Mouse (Mus musculus) midbrain, postnatal 0 days (tissue): ENCODE results near the gene Tpk1. TPM values are rescaled to one million over a fixed set of nuclear protein-coding genes. Genes with fewer than 3 reads are reported as not detected.

Experiments used
- ATAC-seq: fragments of 200-750 bp; cut with Nextera tagmentation; 2 replicates; pipeline ENCODE4 v1.8.0; 2017; ENCODE audit warnings: moderate number of reproducible peaks, mild to moderate bottlenecking, moderate TSS enrichment, moderate library complexity; ENCODE audit not compliant: low FRiP score
- DNase-seq: peaks from one replicate; pipeline ENCODE4 v3.0.0-alpha.2; 2015; ENCODE audit warnings: low spot score
- H3K27ac ChIP-seq: fragments of 300-500 bp; sonication (generic); 2 replicates; pipeline ENCODE4 v1.5.1; 2014; ENCODE audit warnings: low read depth, mild to moderate bottlenecking, low read length, mixed read lengths
- H3K27me3 ChIP-seq: fragments of 300-500 bp; sonication (generic); 2 replicates; pipeline ENCODE4 v1.6.1; 2014; ENCODE audit warnings: low read length, control low read depth, mixed read lengths; ENCODE audit not compliant: insufficient read depth
- H3K36me3 ChIP-seq: fragments of 300-500 bp; sonication (generic); 2 replicates; pipeline ENCODE4 v1.6.1; 2014; ENCODE audit warnings: low read length, control low read depth, mixed read lengths; ENCODE audit not compliant: insufficient read depth
- H3K4me1 ChIP-seq: fragments of 300-500 bp; sonication (generic); 2 replicates; pipeline ENCODE4 v1.6.1; 2014; ENCODE audit warnings: mild to moderate bottlenecking, control low read depth, antibody characterized with exemption, low read length, mixed read lengths; ENCODE audit not compliant: insufficient read depth
- H3K4me2 ChIP-seq: fragments of 300-500 bp; sonication (generic); 2 replicates; pipeline ENCODE4 v1.6.1; 2014; ENCODE audit warnings: low read depth, mild to moderate bottlenecking, low read length, mixed read lengths; ENCODE audit not compliant: poor library complexity, severe bottlenecking
- H3K4me3 ChIP-seq: fragments of 300-500 bp; sonication (generic); 2 replicates; pipeline ENCODE4 v1.5.1; 2014; ENCODE audit warnings: low read depth, mild to moderate bottlenecking, low read length, moderate library complexity
- H3K9ac ChIP-seq: fragments of 300-500 bp; sonication (generic); replicated peaks from 2 replicates; pipeline ENCODE4 v1.6.1; 2014; ENCODE audit warnings: mild to moderate bottlenecking, low read length, moderate library complexity, mixed read lengths; ENCODE audit not compliant: poor library complexity, severe bottlenecking
- H3K9me3 ChIP-seq: fragments of 300-500 bp; sonication (generic); 2 replicates; pipeline ENCODE4 v1.6.1; 2016; ENCODE audit warnings: low read length, control low read depth
- CTCF ChIP-seq: IDR thresholded peaks from 2 replicates; pipeline ENCODE4 v1.5.1; 2016; ENCODE audit warnings: antibody characterized with exemption, mild to moderate bottlenecking
- WGBS: fragments of 180-500 bp; shearing (Covaris S2); extraction: QIAGEN DNeasy Blood & Tissue Kit; methylation state at CpG from one replicate; pipeline ENCODE4 v1.1.7; 2014; 5-methylcytosine and 5-hydroxymethylcytosine counted together
- polyA plus RNA-seq: library from polyadenylated mRNA; unstranded; fragments of >200 nt; fragmentation: Nextera tagmentation; extraction: Ambion mirVana; gene quantifications from 2 replicates; pipeline ENCODE4 v1.2.1, GENCODE M21; 2015
- total RNA-seq: library from RNA; depleted of rRNA; stranded (reverse); fragments of >200 nt; gene quantifications from 2 replicates; pipeline ENCODE4 v1.2.3, GENCODE M21; 2014

Gene Tpk1
- total and polyA plus RNA-seq, 2 experiments from 2014 or later: 4.4 to 6.0 TPM

GRCm38 (mm10) chr6:43335619-43336234, 330.4 kb downstream of the Tpk1 start:
- Histone ChIP-seq H3K27ac (no peak overlapping the region), H3K9me3 (no peaks in the 10 kb centered on the region), H3K4me3 (no peak overlapping the region), H3K9ac (no peak overlapping the region), H3K4me1 (no peaks in the 10 kb centered on the region), H3K36me3 (no peaks in the 10 kb centered on the region), H3K4me2 (no peak overlapping the region), H3K27me3 (no peaks in the 10 kb centered on the region)
- peak; percentile 70; the same call in 1 of the 2 replicates for ATAC-seq
- peak; percentile 60 for TF ChIP-seq CTCF
- peak; percentile 60 for DNase-seq
- WGBS: 80% methylated on average over 3 of the region's 3 CpGs

GRCm38 (mm10) chr6:43333479-43333878, 332.6 kb downstream of the Tpk1 start:
- ATAC-seq (peak; percentile 36; the same call in 1 of the 2 replicates), DNase-seq (peak; percentile 79)
- H3K4me3 ChIP-seq: no peak overlapping the region
- no peaks in the 10 kb centered on the region for H3K9me3 ChIP-seq
- H3K4me2 ChIP-seq: no peak overlapping the region
- H3K27me3 ChIP-seq: no peaks in the 10 kb centered on the region
- TF ChIP-seq CTCF: no peak
- no peak overlapping the region for H3K27ac ChIP-seq
- no peaks in the 10 kb centered on the region for H3K36me3 ChIP-seq
- H3K4me1 ChIP-seq: no peaks in the 10 kb centered on the region
- WGBS: 47% methylated on average over 4 of the region's 4 CpGs
- no peak overlapping the region for H3K9ac ChIP-seq

GRCm38 (mm10) chr6:43312961-43313656, 353.0 kb downstream of the Tpk1 start:
- TF ChIP-seq CTCF: no peak
- ATAC-seq (peak; percentile 76), DNase-seq (no peak)
- Histone ChIP-seq H3K4me3 (no peak overlapping the region), H3K27me3 (no peaks in the 10 kb centered on the region), H3K4me2 (no peak overlapping the region), H3K27ac (no peak overlapping the region), H3K9me3 (no peaks in the 10 kb centered on the region), H3K36me3 (no peaks in the 10 kb centered on the region), H3K4me1 (no peaks in the 10 kb centered on the region), H3K9ac (no peak overlapping the region)
- WGBS: 32% methylated on average over 8 of the region's 8 CpGs

- no peak overlapping the region for H3K4me3 ChIP-seq
- ATAC-seq (no peak), DNase-seq (no peak)
- H3K4me2 ChIP-seq: no peak overlapping the region
- no peak overlapping the region for H3K27ac ChIP-seq
- TF ChIP-seq CTCF: no peak
- no peak overlapping the region for H3K9ac ChIP-seq
- H3K4me1 ChIP-seq: no peaks in the 10 kb centered on the region
- H3K9me3 ChIP-seq: no peaks in the 10 kb centered on the region
- no peaks in the 10 kb centered on the region for H3K36me3 ChIP-seq
- H3K27me3 ChIP-seq: no peaks in the 10 kb centered on the region
Observed at GRCm38 (mm10) chr6:43312546-43312945, 353.5 kb downstream of the Tpk1 start.

GRCm38 (mm10) chr6:43310071-43310470, 356.0 kb downstream of the Tpk1 start:
- H3K36me3 ChIP-seq: no peaks in the 10 kb centered on the region
- TF ChIP-seq CTCF: no peak
- no peak for DNase-seq
- no peak overlapping the region for H3K4me2 ChIP-seq
- H3K9me3 ChIP-seq: no peaks in the 10 kb centered on the region
- no peak overlapping the region for H3K4me3 ChIP-seq
- H3K27ac ChIP-seq: no peak overlapping the region
- no peaks in the 10 kb centered on the region for H3K27me3 ChIP-seq
- 79% methylated on average over 6 of the region's 6 CpGs for WGBS
- no peak overlapping the region for H3K9ac ChIP-seq
- no peaks in the 10 kb centered on the region for H3K4me1 ChIP-seq
- no peak for ATAC-seq

GRCm38 (mm10) chr6:43309454-43309853, 356.6 kb downstream of the Tpk1 start, which contains the start of gene Nobox:
TSS of gene Nobox (minus strand) at chr6:43309554.
- Histone ChIP-seq H3K36me3 (no peaks in the 10 kb centered on the region), H3K9me3 (no peaks in the 10 kb centered on the region), H3K27me3 (no peaks in the 10 kb centered on the region), H3K4me3 (no peak within 1 kb of the TSS), H3K4me1 (no peaks in the 10 kb centered on the region), H3K27ac (no peak within 1 kb of the TSS), H3K4me2 (no peak within 1 kb of the TSS), H3K9ac (no peak within 1 kb of the TSS)
- DNase-seq: no peak
- ATAC-seq: no peak
- 60% methylated on average over 16 of the region's 16 CpGs for WGBS
- no peak for TF ChIP-seq CTCF
